Mouse (Mus musculus): ENCODE results near the gene Cdkn1a.

GRCm38 (mm10) chr17:29098291-29098690, 7.5 kb downstream of the Cdkn1a start:
- TF ChIP-seq CTCF (IDR thresholded peaks at IDR 0.05; ENCODE audit: extremely low read depth, insufficient read length, insufficient replicate concordance, low read depth, low read length) (no peak), POLR2A (IDR thresholded peaks at IDR 0.05; ENCODE audit: low read depth, low read length) (no peak)

All from small intestine, adult 2 months (tissue).